Mouse (Mus musculus) embryonic facial prominence, embryonic 14.5 days (tissue): Measurements from ENCODE around the gene Opn4. TPM values are rescaled to one million over a fixed set of nuclear protein-coding genes. Genes with fewer than 3 reads are reported as not detected.

Source experiments
- ATAC-seq: fragments of 200-750 bp; cut with Nextera tagmentation; 2 replicates; pipeline ENCODE4 v1.8.0; 2017; ENCODE audit warnings: low read depth, moderate number of reproducible peaks, moderate TSS enrichment
- DNase-seq: peaks from one replicate; pipeline ENCODE4 v3.0.0-alpha.2; 2015; ENCODE audit warnings: low spot score
- H3K27ac ChIP-seq: fragments of 300-500 bp; sonication (generic); replicated peaks from 2 replicates; pipeline ENCODE4 v1.5.1; 2014; ENCODE audit warnings: low read depth, mild to moderate bottlenecking, low read length, moderate library complexity
- H3K27me3 ChIP-seq: fragments of 300-500 bp; sonication (generic); replicated peaks from 2 replicates; pipeline ENCODE4 v1.6.1; 2014; ENCODE audit warnings: low read length; ENCODE audit not compliant: control insufficient read depth, insufficient read depth
- H3K36me3 ChIP-seq: fragments of 300-500 bp; sonication (generic); 2 replicates; pipeline ENCODE4 v1.6.1; 2014; ENCODE audit warnings: low read length, mixed read lengths; ENCODE audit not compliant: control insufficient read depth, insufficient read depth
- H3K4me1 ChIP-seq: fragments of 300-500 bp; sonication (generic); 2 replicates; pipeline ENCODE4 v1.6.1; 2014; ENCODE audit warnings: antibody characterized with exemption, low read length; ENCODE audit not compliant: control insufficient read depth, insufficient read depth
- H3K4me2 ChIP-seq: fragments of 300-500 bp; sonication (generic); 2 replicates; pipeline ENCODE4 v1.6.1; 2014; ENCODE audit warnings: low read depth, mild to moderate bottlenecking, low read length, moderate library complexity, mixed read lengths
- H3K4me3 ChIP-seq: fragments of 300-500 bp; sonication (generic); 2 replicates; pipeline ENCODE4 v1.5.1; 2014; ENCODE audit warnings: low read depth, mild to moderate bottlenecking, low read length
- H3K9ac ChIP-seq: fragments of 300-500 bp; sonication (generic); 2 replicates; pipeline ENCODE4 v1.6.1; 2014; ENCODE audit warnings: low read depth, mild to moderate bottlenecking, low read length, moderate library complexity, mixed read lengths
- H3K9me3 ChIP-seq: fragments of 300-500 bp; sonication (generic); 2 replicates; pipeline ENCODE4 v1.6.1; 2016; ENCODE audit warnings: low read length; ENCODE audit not compliant: control insufficient read depth
- WGBS: fragments of 180-500 bp; shearing (Covaris S2); extraction: QIAGEN DNeasy Blood & Tissue Kit; methylation state at CpG from one replicate; pipeline ENCODE4 v1.1.7; 2014; 5-methylcytosine and 5-hydroxymethylcytosine counted together
- polyA plus RNA-seq: library from polyadenylated mRNA; unstranded; fragments of >200 nt; fragmentation: Nextera tagmentation; extraction: Ambion mirVana; gene quantifications from 2 replicates; pipeline ENCODE4 v1.2.1, GENCODE M21; 2014

Gene Opn4
- polyA plus RNA-seq, 1 experiment from 2014 or later = 0.77 TPM

DNA sequence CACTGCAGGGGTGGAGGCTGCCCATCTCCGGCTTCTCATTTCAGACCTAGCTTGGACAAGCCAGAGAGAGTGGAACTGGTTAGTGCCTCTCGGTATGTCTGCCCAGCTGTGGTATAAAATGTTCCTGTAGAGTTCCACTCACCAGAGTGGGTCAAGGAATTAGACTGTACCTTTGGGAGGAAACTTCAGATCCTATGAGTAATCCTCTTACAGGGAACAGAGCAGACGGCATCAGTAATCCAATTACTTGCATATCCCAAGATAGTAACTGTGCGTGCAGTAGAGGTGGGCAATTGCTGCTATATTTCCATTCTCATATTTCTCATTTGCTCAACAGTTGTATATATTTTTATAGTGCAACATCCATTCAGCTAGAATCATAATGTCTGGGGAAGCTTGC is 11.6 kb upstream of the Opn4 start:
- Histone ChIP-seq H3K4me3 (no peak overlapping the region), H3K4me2 (no peak overlapping the region), H3K9ac (no peak overlapping the region), H3K27me3 (peaks cover 25% of the 10 kb centered on the region), H3K27ac (no peak overlapping the region), H3K36me3 (no peaks in the 10 kb centered on the region), H3K9me3 (no peaks in the 10 kb centered on the region), H3K4me1 (no peaks in the 10 kb centered on the region)
- 75% methylated on average over 4 of the region's 4 CpGs for WGBS
- DNase-seq (no peak), ATAC-seq (no peak)

- no peak overlapping the region for H3K4me2 ChIP-seq
- no peak overlapping the region for H3K4me3 ChIP-seq
- no peaks in the 10 kb centered on the region for H3K9me3 ChIP-seq
- WGBS = 92% methylated on average over 7 of the region's 7 CpGs
- H3K27me3 ChIP-seq = no peaks in the 10 kb centered on the region
- no peak overlapping the region for H3K27ac ChIP-seq
- H3K36me3 ChIP-seq = no peaks in the 10 kb centered on the region
- DNase-seq (no peak), ATAC-seq (no peak)
- no peak overlapping the region for H3K9ac ChIP-seq
- no peaks in the 10 kb centered on the region for H3K4me1 ChIP-seq
Measured at GRCm38 (mm10) chr14:34601910-34602309, 2.0 kb upstream of the Opn4 start.

- Histone ChIP-seq H3K4me1 (0 out of 2 replicates have a peak, but pooled peaks cover 5% of the 10 kb centered on the region), H3K27ac (no peak overlapping the region), H3K4me3 (no peak overlapping the region), H3K36me3 (no peaks in the 10 kb centered on the region), H3K27me3 (no peaks in the 10 kb centered on the region), H3K9ac (no peak overlapping the region), H3K4me2 (no peak overlapping the region), H3K9me3 (no peaks in the 10 kb centered on the region)
- 80% methylated on average over 17 of the region's 17 CpGs for WGBS
- ATAC-seq (no peak), DNase-seq (no peak)
Measured at GRCm38 (mm10) chr14:34595596-34596255, 4.2 kb downstream of the Opn4 start.

DNA sequence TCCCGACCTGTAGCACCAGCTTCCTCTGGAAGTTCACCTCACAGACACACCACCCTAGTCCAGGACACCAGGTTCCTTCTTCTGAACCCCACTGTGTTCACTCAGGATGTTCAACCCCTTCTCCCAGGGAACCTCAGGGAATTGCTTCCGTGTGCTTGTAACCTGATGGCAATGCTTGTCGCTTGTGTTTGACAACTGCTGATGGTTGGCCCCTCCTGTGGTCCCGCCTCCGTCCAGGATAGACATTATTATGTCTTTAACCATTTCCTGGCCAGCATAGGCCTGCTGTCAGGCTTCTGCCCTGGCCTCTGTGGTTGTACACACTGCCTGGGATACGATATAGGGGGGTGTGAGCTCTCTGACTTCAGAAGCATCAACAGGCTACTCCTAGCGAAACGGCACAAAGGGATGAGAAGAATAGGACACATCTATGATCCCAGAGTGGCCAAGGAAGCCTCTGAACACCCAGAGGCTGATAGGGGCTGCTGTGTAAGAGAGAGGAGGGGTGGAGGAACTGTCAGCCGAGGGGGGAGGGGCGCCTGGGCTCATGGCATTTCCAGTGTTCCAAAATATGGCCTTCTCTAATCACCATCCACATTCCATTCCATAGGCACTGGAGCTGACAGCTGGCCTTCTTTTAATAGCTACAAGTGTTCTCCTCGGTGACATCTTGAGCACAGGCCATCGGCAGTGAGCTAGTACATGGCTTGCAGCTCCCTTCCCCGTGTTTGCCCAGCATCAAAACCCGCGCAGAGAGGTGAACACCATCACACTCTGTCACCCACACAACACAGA is 8.0 kb downstream of the Opn4 start:
- Histone ChIP-seq H3K27ac (no peak overlapping the region), H3K9ac (no peak overlapping the region), H3K36me3 (no peaks in the 10 kb centered on the region), H3K4me2 (no peak overlapping the region), H3K4me3 (no peak overlapping the region), H3K9me3 (no peaks in the 10 kb centered on the region), H3K27me3 (no peaks in the 10 kb centered on the region), H3K4me1 (0 out of 2 replicates have a peak, but pooled peaks cover 5% of the 10 kb centered on the region)
- 51% methylated on average over 15 of the region's 15 CpGs for WGBS
- DNase-seq (peak; percentile 66), ATAC-seq (peak; percentile 27; the same call in 1 of the 2 replicates)

DNA sequence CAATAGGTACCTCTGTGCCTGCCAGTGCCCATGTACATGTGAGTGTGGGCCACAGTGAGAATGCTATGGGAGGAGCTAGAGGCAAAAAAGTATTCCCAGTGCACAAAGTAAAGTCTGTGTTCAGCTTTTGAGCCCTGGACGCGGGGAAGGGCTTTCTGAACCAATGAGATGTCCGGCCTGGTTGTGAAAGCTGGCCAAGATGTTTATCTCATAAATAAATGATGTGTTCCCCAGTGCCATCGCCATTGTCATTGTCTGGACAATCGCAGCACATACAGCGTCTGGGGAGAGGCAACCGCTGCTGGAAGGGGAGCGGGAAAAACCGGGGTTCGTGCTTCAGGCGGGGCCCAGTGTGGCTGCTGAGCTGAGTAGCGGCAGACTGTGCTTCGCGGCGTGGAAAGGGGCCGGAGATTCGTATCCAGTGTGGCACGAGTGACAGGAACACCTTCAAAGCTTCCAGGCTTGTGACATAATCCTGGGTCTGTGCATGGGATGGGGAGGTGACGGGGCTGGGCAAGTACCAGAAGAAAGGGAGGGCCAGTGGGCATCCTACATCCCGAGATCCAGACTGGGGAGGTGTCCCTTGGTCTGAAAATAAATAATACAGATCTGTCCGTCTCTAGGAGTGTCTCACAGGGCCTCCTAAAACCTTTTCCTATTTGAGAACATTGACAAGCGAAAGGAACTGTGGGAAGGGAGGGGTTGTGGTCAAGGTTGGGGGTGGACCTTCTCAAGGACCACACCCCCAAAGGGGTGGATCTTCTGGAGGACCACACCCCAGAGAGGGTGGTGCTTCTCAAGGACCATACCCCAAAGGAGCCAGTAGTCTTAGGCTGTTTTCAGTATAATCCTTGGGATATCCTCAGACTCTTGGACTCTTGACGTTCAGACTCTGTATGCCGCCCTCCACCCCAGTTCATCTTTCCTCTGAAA is 8.9 kb downstream of the Opn4 start:
- DNase-seq = no peak
- H3K27me3 ChIP-seq = no peaks in the 10 kb centered on the region
- H3K4me1 ChIP-seq = 0 out of 2 replicates have a peak, but pooled peaks cover 5% of the 10 kb centered on the region
- no peak overlapping the region for H3K27ac ChIP-seq
- ATAC-seq = no peak
- 67% methylated on average over 24 of the region's 24 CpGs for WGBS
- no peak overlapping the region for H3K4me2 ChIP-seq
- H3K4me3 ChIP-seq = no peak overlapping the region
- no peaks in the 10 kb centered on the region for H3K36me3 ChIP-seq
- no peaks in the 10 kb centered on the region for H3K9me3 ChIP-seq
- H3K9ac ChIP-seq = no peak overlapping the region

DNA sequence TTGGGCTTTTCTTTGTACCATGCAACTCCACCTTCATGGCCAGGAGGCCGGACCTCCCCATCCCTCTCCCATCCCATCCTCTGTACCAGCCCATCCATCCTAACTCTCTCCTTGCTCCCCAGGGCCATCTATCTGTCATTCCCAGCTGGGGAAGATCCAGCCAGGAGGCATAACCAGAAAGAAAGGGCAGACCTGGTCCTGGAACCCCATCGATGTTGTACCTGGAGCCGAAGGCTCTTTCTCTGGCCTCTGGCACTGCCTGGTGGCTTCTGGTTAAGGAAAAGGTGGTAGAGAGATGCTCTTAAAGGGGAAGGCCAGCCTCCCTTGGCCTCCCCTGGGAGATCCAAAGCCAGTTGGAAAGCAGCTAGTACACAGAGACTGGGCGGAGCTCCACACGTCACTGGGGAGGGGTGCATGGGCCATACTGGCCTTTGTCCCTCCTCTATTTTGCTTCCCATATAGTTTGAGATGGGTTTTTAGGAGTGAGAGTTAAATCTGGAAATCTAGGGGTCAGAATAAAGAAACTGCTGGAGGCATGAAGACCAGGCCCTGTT is 9.8 kb downstream of the Opn4 start:
- Histone ChIP-seq H3K4me3 (no peak overlapping the region), H3K9me3 (no peaks in the 10 kb centered on the region), H3K36me3 (no peaks in the 10 kb centered on the region), H3K9ac (no peak overlapping the region), H3K4me2 (no peak overlapping the region), H3K4me1 (0 out of 2 replicates have a peak, but pooled peaks cover 5% of the 10 kb centered on the region), H3K27me3 (no peaks in the 10 kb centered on the region), H3K27ac (no peak overlapping the region)
- WGBS = 88% methylated on average over 5 of the region's 5 CpGs
- ATAC-seq (no peak), DNase-seq (no peak)

GRCm38 (mm10) chr14:34589185-34589713 is 10.7 kb downstream of the Opn4 start:
- Histone ChIP-seq H3K4me1 (0 out of 2 replicates have a peak, but pooled peaks cover 5% of the 10 kb centered on the region), H3K36me3 (no peaks in the 10 kb centered on the region), H3K27me3 (no peaks in the 10 kb centered on the region), H3K4me2 (no peak overlapping the region), H3K9me3 (no peaks in the 10 kb centered on the region), H3K9ac (no peak overlapping the region), H3K4me3 (no peak overlapping the region), H3K27ac (no peak overlapping the region)
- WGBS = 88% methylated on average over 8 of the region's 8 CpGs
- ATAC-seq (no peak), DNase-seq (no peak)

GRCm38 (mm10) chr14:34588498-34588897 is 11.4 kb downstream of the Opn4 start, which contains the start of gene Ldb3:
Gene Ldb3 (minus strand): TSS chr14:34588682.
- Histone ChIP-seq H3K9ac (no peak within 1 kb of the TSS), H3K4me2 (no peak within 1 kb of the TSS), H3K4me1 (0 out of 2 replicates have a peak, but pooled peaks cover 5% of the 10 kb centered on the region), H3K9me3 (no peaks in the 10 kb centered on the region), H3K27ac (no peak within 1 kb of the TSS), H3K4me3 (no peak within 1 kb of the TSS), H3K36me3 (no peaks in the 10 kb centered on the region), H3K27me3 (no peaks in the 10 kb centered on the region)
- 65% methylated on average over 8 of the region's 8 CpGs for WGBS
- DNase-seq (peak; percentile 31), ATAC-seq (peak; percentile 48; the same call in 1 of the 2 replicates)
